ENCODE assay signal across 27 mouse cellular contexts in the genomic region with DNA sequence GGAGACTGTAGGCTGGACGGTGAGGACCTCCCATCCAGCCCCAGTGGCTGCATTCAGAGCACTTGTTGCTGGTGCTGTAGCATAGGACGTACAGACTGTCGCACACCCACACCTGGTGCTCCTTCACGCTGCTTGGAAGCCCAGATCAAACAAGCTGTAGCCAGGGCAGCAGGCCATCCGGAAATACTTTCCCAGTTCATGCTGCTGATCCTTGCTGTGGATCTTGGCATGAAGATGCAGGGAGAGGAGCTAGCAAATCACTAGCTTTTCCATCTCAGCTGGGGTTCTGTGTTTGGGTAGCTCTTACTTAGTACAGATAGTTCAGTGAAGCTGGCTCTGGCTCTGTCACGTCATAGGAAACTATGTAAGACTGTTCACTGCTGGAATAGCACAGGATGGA. TPM values are rescaled to one million over a fixed set of nuclear protein-coding genes. Genes with fewer than 3 reads are reported as not detected.
"Had no signal": no experiment of that assay in that cellular context is flagged by ENCODE, and none has a peak within 500 bp of the region (broad histone marks: within the 10 kb centered on the region; RNA-seq: fewer than 3 reads in every experiment).

No protein-coding gene starts in this region.

- H3K27me3 ChIP-seq: embryonic facial prominence, embryonic 12.5 days; embryonic facial prominence, embryonic 13.5 days; embryonic facial prominence, embryonic 15.5 days; forebrain, embryonic 12.5 days; forebrain, embryonic 13.5 days; forebrain, embryonic 15.5 days had no signal

- H3K4me2 ChIP-seq: embryonic facial prominence, embryonic 12.5 days; embryonic facial prominence, embryonic 13.5 days; embryonic facial prominence, embryonic 15.5 days; forebrain, embryonic 12.5 days; forebrain, embryonic 13.5 days; forebrain, embryonic 15.5 days had no signal

- H3K9ac ChIP-seq: embryonic facial prominence, embryonic 12.5 days; embryonic facial prominence, embryonic 13.5 days; embryonic facial prominence, embryonic 15.5 days; forebrain, embryonic 12.5 days; forebrain, embryonic 13.5 days; forebrain, embryonic 15.5 days; forebrain, postnatal 0 days had no signal

- H3K4me3 ChIP-seq: embryonic facial prominence, embryonic 12.5 days; embryonic facial prominence, embryonic 13.5 days; embryonic facial prominence, embryonic 15.5 days; erythroblast, embryonic 14.5 days; forebrain, embryonic 10.5 days; forebrain, embryonic 12.5 days; forebrain, embryonic 13.5 days; forebrain, embryonic 15.5 days; gastrocnemius, adult 2 months had no signal

- ATAC-seq: forebrain, embryonic 13.5 days; forebrain, embryonic 14.5 days; forebrain, embryonic 15.5 days; forebrain, embryonic 16.5 days; forebrain, postnatal 0 days had no signal

- H3K4me1 ChIP-seq: embryonic facial prominence, embryonic 12.5 days; embryonic facial prominence, embryonic 13.5 days; embryonic facial prominence, embryonic 15.5 days; forebrain, embryonic 10.5 days; forebrain, embryonic 12.5 days; forebrain, embryonic 13.5 days; forebrain, embryonic 15.5 days had no signal

- H3K9me3 ChIP-seq: embryonic facial prominence, embryonic 12.5 days; embryonic facial prominence, embryonic 15.5 days; forebrain, embryonic 10.5 days; forebrain, embryonic 12.5 days; forebrain, embryonic 13.5 days; forebrain, embryonic 15.5 days had no signal

- DNase-seq: cerebellum, adult 2 months; cerebellum, adult 8-10 months; cerebellum, adult 9-10 months; cerebellum, adult 9-11 months; gastrocnemius, postnatal 25 days had no signal

- H3K27ac ChIP-seq: embryonic facial prominence, embryonic 12.5 days; embryonic facial prominence, embryonic 13.5 days; embryonic facial prominence, embryonic 15.5 days; forebrain, embryonic 10.5 days; forebrain, embryonic 12.5 days; forebrain, embryonic 13.5 days; forebrain, embryonic 15.5 days had no signal

RNA-seq across cellular contexts. Expression of a gene that starts 15.8 kb away (rescaled TPM):
- total RNA-seq: gastrocnemius, adult 18-20 months; gastrocnemius, adult 8-10 months; gastrocnemius, postnatal 14 days; gastrocnemius, postnatal 25 days; gastrocnemius, postnatal 36 days; granulocyte monocyte progenitor cell, adult 5-6 weeks; heart, adult 18-20 months had no signal
- polyA plus RNA-seq: cerebellum, adult 2 months; cortical plate, adult 2 months; embryonic facial prominence, embryonic 11.5 days; embryonic facial prominence, embryonic 13.5 days; erythroblast, embryonic 14.5 days; forebrain, embryonic 12.5 days; forebrain, embryonic 14.5 days; forebrain, embryonic 15.5 days; forebrain, embryonic 16.5 days; forebrain, postnatal 0 days; frontal cortex, adult 2 months; gonadal fat pad, adult 2 months had no signal
